Mouse (Mus musculus) embryo, embryonic 10.5 days (tissue): ENCODE measurements at regions not wholly inside any gene's neighbourhood (a gene's known extent, or its start where the extent isn't known, plus 50 kb on each side); places are given as distances from the start of the nearest gene placed in this dataset.

Experiments used
- DNase-seq: peaks from one replicate; pipeline ENCODE4 v3.0.0-alpha.2; 2015; ENCODE audit warnings: low spot score

DNA sequence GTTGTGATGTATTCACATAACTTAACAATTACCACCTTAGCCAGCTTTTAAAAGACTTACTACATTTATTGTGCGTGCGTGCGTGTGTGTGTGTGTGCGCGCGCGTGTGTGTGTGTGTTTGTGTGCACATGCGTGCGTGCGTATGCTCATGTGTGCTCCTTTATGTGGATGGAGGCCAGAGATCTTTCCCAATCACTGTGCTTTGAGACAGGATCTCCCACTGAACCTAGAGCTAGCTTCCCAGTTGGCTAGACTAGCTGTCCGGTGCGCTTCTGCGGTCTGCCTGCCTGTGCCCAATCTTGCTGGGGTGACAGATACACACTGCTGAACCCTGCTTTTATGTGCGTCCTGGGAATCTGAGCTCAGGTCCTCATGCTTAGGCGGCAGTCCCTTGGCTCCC, 50.1 kb upstream of the Arhgap29 start:
- no peak for DNase-seq

- DNase-seq, result no peak
These were observed 51.9 kb upstream of the Arhgap29 start for GRCm38 (mm10) chr3:121900429-121900844.

DNA sequence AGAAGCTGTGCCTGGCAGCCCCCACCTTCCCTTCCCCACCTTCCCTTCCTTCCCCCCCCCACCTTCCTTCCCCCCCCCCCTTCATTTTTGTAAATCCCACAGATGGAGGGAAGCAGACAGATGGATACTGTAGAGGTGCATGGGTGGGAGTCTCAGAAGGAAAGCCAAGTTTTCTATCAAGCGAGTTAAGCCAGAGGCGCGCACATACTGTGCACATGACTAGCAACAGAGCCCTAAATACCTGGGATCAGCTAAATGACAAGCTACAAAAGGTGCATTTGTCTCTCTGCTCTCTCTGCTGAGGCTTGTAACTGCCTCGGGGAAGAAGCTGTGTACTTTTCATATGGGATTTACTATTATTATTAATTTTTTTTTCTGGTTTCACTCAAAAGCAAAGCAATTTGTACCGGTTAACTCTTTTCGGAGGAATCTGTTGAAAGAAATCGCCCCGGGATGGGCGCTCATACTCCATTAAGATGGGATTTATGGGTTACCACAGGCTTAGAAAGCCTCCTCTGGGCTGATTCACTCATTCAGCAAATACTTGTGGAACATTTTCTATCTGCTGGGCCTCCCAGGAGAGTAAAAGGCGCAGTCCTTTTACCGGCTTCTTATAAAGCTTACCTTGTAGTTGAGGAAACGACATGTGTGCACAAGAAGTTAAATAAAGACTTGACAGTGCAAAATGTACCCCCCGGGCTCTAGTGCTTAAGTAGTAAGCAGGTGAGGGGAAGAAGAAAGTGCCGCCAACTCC, 54.3 kb upstream of the Arhgap29 start:
- no peak for DNase-seq

- no peak for DNase-seq
These were observed 58.7 kb upstream of the Arhgap29 start for GRCm38 (mm10) chr3:121893606-121894005.

DNA sequence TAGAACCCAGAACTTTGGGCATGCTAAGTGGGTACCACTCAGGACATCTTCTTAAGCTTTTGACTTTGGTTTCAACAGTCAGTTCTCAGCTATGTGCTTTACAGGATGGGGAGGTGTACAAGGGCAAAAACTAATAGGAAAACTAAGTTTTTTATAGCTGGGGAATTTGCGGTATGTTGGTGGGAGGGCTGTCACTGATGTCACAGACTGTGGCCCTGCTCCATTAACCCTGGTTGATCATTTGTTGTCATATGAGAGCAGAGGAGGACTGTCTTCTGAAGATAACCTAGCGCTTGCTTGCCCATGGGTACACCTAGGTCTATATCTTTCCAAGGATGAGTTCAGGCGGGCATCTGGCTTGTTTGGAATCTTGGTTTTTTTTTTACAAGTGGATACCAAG, 59.7 kb upstream of the Arhgap29 start:
- DNase-seq, result no peak

DNA sequence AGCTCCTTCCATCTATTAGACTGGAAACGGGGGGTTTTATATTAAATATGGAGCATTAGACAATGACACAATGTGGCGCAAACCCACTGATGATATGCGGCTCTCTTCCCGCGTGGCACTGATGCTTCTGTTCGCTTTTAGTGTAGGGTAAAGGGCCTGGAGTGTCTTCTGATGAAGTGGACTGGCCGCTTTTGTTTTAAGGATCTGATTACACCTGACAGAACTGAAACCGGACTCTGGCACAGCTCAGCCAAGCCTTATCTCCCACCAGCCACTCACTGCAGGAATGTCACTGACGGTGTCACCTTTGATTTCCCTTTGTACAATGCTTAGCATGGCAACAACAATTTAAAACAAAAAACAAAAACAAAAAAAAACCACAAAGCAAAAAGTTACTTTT, 61.0 kb upstream of the Arhgap29 start:
- DNase-seq, result peak; percentile 38

- DNase-seq, result no peak
These were observed 61.8 kb upstream of the Arhgap29 start for GRCm38 (mm10) chr3:121890563-121890962.

GRCm38 (mm10) chr3:121886870-121887605, 65.3 kb upstream of the Arhgap29 start:
- DNase-seq, result peak; percentile 57

DNA sequence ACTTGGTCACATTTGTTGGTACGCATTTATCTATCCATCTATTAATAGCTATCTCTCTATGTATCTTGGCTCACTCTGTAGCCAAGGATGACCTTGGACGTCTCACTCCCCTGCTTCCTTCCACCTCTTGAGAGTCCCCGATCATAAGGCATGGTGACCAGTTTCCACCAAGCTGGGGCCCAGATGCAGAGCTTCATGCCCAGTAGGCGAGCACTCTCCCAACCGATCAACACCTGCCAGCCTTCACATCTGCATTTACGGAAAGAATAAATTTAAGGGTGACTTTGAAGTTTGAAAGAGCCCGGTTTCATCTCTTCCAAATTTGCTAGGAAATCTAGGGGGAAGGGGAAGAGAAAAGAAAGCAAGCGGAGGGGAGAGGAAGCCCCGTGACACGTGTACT, 66.0 kb upstream of the Arhgap29 start:
- no peak for DNase-seq

- DNase-seq, result peak; percentile 21
These were observed 66.8 kb upstream of the Arhgap29 start for GRCm38 (mm10) chr3:121885265-121886178.

DNA sequence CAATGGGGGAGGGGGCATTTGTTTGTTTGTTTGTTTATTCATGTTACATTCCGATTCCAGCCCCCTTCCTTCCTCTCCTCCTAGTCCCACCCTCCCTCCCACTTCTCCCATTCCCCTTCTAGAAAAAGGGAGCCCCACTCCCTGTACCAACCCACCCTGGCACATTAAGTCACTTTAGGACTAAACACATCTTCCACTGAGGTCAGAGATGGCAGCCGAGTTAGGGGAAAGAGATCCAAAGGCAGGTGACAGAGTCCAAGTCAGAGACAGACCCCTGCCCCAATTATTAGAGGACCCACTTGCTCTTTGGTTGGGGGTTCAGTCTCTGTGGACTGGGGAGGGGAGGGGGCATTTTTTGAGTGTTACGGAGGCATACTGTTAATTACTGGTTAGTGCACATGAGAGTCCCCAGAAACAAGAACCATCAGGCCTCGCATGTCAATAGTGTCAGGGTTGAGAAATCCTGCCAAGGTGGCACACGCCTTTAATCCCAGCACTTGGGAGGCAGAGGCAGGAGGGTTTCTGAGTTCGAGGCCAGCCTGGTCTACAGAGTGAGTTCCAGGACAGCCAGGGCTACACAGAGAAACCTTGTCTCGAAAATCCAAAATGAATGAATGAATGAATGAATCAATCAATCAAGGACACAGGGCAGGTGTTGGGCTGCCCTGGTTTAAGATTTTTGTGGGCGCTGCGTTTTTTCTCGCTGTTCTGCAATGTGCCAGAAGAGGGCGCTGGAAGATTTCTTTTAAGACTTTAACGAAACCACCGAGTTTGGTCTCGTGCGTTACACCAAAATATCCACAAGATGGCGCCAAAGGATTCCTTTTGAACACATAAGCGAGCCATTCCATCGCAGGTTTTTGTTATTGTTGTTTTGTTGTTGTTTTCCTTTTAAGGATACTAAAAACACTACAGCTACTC, 67.8 kb upstream of the Arhgap29 start:
- peak; percentile 99 for DNase-seq

DNA sequence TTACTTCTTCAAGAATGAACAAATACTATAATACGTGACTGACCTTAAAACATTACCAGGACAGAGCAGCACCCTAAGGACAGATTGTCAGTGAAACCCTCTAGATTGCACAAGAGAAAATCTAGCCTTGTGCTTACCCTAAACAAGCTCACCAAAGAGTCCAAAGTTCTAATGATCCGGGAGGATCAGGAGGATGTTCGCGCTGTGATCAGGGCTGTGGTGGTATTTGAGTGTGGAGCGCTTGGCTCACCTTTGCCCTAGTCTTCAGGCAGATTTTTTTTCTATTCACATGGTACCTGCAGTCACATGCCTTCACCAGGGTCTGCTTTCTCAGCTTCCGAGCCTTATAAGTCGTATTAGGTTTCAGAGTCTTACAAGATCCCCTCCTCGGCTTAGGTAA, 65.3 kb upstream of the Abcd3 start:
- DNase-seq, result no peak

GRCm38 (mm10) chr3:121875072-121875471, 60.0 kb upstream of the Abcd3 start:
- no peak for DNase-seq

GRCm38 (mm10) chr3:121874576-121874975, 59.5 kb upstream of the Abcd3 start:
- no peak for DNase-seq

GRCm38 (mm10) chr3:121873572-121873971, 58.5 kb upstream of the Abcd3 start:
- DNase-seq, result no peak

GRCm38 (mm10) chr3:121872685-121873084, 57.6 kb upstream of the Abcd3 start:
- no peak for DNase-seq

DNA sequence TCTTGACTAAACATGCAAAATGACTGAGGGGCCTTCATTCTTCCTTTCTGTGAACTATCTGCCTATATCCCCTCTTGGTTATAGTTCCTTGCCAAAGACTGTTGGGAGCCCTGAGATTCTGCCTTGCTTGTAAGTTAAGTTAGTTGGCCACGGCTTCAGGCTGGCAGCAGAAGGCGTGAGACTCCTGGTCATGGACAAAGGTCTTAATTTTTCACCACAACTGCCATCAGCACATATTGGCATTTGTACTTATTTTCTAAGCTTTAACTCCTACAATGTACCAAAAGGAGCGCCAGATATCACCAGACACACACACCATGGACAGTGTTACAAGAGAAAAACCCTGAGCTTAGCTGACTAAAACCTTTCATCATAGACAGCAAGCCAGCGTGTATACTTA, 56.7 kb upstream of the Abcd3 start:
- no peak for DNase-seq

GRCm38 (mm10) chr3:121870726-121871125, 55.6 kb upstream of the Abcd3 start:
- DNase-seq, result no peak

DNA sequence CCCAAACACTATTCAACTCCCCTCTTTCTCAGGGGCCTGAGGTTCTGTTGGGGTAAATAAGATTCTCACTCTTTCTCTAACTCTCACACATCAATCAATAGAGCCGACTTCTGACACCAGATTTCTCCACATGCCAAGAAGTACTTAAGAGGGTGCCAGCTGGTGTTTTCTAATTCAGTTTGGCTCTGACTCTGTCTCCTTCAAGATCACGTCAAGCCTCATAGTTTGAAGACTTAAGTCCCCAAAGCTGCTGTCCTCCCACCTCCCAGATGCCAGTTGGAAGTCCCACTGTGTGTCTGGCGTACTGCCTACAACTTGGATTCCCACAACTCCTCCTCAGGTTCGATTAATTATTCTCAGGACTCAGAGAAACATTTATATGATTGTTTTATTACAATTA, 54.6 kb upstream of the Abcd3 start:
- DNase-seq, result no peak

DNA sequence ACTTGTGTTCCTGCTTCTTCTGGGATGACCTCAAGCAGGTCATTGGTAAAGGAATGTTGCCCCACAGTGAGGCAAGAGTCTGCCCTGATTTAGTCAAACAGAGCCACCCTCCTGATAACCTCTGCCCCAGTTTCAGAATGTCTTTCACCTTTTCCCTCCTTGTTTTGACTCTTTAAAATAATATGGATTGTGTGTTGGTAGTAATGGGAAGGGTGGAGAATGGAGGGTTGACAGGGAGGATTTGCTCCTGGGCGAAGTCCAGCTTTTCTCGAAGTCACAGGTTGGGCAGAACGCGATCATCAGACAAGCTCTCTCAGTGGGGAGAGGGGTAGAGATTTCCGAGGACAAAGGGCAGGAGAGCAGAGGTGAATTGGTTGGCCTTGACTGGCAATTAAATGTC, 52.2 kb upstream of the Abcd3 start:
- no peak for DNase-seq

- DNase-seq, result no peak
These were observed 49.8 kb upstream of the Abcd3 start for GRCm38 (mm10) chr3:121864734-121865445.
